Mouse (Mus musculus) ES-CJ7 (cell line): ENCODE results near the gene Tedc2.

Source experiments
- DNase-seq: peaks from one replicate; pipeline ENCODE4 v3.0.0; 2011; ENCODE audit warnings: low read depth, low spot score

Tedc2 gene

GRCm38 (mm10) chr17:24212441-24213018, 8.1 kb downstream of the Tedc2 start:
- no peak for DNase-seq

DNA sequence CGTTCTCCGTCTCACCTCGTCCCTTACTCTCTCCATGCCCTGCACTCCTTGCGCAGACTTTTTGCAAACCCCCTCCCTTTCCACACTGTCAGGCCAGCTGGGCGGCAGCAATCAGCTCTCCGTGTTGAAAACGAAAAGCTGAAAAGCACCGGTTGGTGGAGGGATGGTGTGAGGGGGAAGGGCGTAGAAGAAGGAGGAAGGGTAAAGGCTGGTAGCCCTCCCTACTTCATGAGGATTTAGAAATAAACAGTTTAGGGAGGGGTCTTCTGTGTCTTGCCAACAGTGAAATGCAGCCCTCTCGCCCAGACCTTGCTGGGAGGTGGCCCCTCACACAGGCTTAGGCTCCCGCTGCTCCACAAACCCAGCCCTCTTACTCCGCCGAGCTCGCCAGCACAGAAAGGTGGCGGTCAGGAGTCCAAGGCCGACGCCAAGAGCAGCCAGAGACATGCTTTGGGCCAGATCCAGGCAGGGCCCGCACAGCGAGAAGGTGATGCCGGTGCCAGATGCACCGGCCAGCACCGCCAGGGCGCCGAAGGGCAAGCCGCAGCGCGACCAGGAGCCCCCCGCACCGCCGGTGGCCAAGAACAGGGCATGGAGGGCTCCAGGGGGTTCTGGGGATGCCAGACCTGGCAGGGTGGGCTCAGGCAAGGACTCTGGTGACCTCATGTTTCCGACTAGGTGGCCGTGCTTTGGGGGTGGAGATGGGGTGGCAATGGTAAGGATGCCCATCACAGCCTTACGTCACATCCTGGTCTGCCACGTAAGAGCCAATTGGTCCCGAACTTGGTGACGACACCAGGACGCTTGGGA, 8.8 kb downstream of the Tedc2 start:
- DNase-seq = peak; percentile 71

- DNase-seq = no peak
Measured at GRCm38 (mm10) chr17:24210591-24210990, 10.1 kb downstream of the Tedc2 start.

GRCm38 (mm10) chr17:24209916-24210240, 10.8 kb downstream of the Tedc2 start:
- no peak for DNase-seq

DNA sequence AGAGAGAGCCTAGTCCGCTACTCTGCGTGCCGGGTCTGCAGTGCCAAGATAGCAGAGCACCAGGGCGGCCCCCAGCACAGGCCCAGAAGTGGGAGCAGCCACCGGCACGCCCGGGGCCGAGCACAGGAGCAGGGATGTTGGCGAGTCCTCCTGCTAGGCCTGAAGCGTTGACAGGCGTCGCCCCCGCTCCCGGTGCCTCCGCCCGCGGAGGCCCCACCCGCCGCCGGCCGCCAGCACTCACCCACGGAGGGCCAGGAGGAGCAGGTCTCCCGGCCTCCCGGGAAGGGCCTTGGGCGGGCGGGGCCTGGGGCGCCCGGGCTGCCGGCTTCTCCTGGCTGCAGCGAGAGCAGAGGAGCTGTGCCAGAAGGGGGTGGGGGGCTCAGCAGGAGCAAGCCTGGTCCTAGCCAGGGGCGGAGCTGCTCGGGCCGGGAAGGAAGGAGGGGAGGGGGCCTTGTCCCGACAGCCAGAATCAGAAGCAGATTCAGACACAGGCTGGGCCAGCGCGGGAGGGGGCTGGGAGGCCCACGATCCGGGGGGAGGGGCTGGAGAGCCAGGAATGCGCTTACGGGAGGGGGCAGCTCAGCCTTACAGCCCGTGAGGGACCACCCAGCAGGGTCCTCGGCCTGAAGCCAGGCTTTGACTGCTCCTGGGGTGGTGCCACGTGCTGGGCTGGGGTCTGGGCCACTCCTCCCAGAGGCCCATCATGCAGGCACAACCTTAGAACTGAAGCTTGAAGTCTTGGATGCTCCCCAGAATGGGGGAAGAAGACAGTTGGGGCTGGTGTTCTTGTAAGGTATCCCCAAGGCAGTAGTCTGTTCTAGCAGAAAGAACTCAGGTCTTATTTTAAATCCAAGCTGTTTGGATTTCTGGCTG, 11.4 kb downstream of the Tedc2 start, which contains the start of gene Ntn3:
Gene Ntn3, minus strand, starts transcription at position 489 of the 873 bp plus-strand sequence.
- peak; percentile 70 for DNase-seq

- no peak for DNase-seq
Measured at GRCm38 (mm10) chr17:24208641-24209042, 12.0 kb downstream of the Tedc2 start.

DNA sequence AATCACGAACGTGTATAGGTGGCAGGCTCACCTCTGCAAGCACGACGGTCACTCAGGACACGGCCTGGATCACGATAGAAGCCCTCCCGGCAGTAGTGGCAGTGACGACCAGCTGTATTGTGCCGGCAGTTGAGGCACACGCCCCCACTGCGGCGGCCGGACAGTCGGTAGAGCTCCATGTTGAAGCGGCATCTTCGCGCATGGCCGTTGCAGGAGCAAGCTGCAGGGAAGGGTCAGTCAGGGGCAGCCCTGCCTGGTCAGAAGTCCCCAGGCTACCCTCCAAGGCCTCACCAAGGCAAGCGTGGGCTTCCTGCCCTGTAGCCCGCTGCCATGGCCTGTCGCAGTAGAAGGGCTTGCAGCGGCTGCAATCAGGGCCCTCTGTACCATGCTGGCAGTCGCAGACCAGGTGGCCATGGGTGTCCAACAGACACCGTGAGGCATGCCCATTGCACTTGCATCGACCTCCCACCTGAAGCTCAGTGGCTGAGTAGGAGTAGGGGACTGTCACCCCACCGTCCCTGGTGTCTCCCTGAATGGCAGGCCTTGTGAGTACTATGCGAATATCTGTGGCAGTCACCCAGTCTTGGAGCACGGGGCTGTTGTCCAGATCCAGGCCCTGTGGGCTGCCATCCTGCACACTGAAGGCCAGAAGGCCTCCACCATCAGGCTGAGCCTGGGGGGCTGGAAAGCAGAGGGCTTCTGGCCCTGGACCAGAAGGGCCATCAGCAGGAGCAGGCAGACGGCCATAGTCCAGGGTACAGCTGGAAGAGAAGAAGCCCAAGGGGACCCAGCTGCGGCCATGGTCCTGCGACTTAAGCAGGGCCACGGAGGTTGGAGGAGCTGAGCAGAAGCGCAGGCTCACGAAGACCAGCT, 12.6 kb downstream of the Tedc2 start:
- no peak for DNase-seq

GRCm38 (mm10) chr17:24206451-24207351, 13.9 kb downstream of the Tedc2 start:
- peak; percentile 66 for DNase-seq

DNA sequence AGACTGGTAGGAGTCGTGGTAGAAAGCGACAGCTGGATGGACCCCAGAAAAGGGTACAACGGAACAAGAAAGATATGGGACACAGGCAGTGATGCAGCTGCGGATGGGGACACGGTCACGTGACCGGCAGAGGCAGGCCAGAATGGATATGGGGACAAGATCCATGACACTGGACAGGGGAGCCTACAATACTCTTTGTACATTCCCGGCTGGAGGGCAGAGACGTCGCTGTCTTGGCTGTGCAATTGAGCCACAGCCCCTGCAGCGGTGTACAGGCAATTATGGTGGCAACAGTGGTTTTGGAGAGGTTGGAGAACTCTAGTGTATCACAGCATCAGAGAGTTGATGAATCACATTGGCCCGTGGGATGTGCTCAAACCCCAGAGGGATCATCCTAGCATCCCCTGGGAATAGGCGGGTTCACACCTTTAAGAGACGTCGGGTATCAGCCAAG, 14.7 kb downstream of the Tedc2 start:
- DNase-seq = peak; percentile 32

GRCm38 (mm10) chr17:24205284-24205888, 15.3 kb downstream of the Tedc2 start, which contains the start of gene Tbc1d24:
Gene Tbc1d24 (minus strand): TSS chr17:24205562.
- peak; percentile 95 for DNase-seq

DNA sequence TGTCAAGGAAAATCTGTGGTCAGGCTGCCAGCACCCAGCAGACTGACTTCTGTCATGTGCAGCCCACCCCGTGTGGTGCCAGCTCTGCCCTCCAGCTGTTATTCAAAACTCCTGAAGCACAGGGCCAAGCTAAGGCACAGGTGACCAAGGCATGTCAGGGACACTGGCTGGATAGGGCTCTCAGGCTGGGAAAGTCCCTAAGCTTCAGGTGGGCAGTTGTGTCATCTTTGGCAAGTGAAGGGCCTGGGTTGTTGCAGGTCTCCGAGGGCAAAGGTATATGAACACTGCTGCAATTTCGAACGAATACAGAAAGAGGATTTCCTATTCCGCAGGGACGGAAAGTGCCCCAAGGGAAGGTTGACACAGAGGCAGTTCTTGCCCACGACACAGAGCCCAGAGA, 15.8 kb downstream of the Tedc2 start:
- no peak for DNase-seq

DNA sequence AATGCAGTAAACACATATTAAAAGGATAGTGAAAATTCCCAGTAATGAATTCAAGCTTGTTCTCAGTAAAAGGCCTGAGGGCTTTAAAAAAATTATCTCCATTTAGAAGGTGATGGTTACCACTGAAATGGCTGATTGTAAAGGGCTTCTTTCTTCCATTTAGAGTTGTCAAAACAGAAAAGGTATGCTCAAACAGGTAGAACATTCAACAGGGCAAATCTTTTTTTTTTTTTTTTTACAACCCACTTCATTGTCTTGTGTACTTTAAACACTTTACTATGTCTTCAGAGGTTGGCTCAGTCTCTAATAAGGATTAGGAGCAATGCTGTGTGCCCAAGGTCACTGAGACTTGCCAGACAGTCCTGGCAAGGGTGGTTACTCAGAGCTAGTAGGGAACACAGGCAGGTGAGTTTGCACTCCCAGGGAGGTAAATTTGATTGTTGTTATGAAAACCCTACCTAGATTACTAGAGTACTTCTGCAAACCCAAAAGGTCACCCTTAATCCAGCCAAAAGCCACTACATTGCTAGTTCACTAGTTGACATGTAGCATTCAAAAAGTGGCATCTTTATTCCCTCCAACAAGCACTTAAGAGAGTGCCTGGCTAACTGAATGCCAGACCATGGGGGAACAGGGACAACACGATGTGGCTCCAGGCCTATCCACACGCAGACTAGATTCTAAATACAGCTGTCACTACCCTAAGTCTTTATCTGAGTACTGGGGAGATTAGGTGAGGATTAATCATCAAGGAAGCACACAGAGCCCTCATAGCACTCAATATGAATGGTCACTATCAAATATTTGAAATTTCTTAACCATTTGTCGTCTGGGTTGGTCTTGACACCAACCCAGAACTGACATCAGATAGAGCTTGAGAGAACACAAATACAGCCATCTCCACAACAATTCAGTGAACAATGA, 16.8 kb downstream of the Tedc2 start:
- DNase-seq = no peak

DNA sequence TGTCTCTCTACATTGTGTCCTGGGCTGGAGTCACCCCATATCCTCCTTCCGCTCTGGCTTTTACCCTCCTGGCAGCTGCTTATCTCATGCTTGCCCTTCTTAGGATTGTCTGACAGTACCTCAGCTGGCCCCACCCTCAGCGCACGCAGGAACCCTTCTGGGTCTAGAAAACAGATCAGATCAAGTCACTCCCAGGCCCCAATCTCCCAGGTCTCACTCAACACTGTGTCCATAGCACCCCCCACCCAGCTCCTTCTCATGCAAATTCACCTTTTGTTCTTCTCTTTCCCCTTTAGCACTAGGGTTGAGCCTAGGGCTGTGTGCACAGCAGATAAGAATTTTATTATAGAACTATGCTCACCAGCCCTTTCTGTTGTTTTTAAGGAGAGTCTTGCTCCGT, 17.6 kb downstream of the Tedc2 start:
- peak; percentile 79 for DNase-seq

GRCm38 (mm10) chr17:24201092-24201491, 19.6 kb downstream of the Tedc2 start:
- DNase-seq = no peak

- peak; percentile 74 for DNase-seq
Measured at GRCm38 (mm10) chr17:24199741-24200140, 20.9 kb downstream of the Tedc2 start.

GRCm38 (mm10) chr17:24199252-24199651, 21.4 kb downstream of the Tedc2 start:
- DNase-seq = no peak

- DNase-seq = no peak
Measured at GRCm38 (mm10) chr17:24197032-24197824, 23.4 kb downstream of the Tedc2 start.

- DNase-seq = no peak
Measured at GRCm38 (mm10) chr17:24195349-24195748, 25.3 kb downstream of the Tedc2 start.
